Mouse (Mus musculus): ENCODE measurements at regions not wholly inside any gene's neighbourhood (a gene's known extent, or its start where the extent isn't known, plus 50 kb on each side); places are given as distances from the start of the nearest gene placed in this dataset.

DNA sequence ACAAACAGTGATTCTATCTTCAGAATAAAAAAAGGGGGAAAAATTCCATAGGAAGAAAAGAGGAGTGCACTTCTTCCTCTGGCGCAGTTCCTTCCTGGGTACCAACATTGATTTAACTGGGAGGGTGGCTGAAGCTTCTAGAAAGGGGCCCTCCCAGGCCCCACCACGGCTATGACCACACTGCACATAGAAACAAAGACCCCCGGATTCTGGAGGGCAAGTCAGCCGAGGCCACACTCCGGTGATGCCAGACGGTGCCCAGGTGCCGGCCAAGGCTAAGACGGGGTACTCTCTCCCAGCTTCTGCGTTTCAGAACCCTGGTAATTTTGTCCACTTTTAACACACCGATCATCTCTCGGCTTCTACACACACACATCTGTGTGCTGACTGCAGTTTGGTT lies 435.8 kb downstream of the Zfp536 start:
- no peak for DNase-seq (ENCODE audit: low spot score)
- H3K36me3 ChIP-seq, result no peaks in the 10 kb centered on the region
- H3K27ac ChIP-seq, result no peak overlapping the region
- 66% methylated on average over 11 of the region's 11 CpGs for WGBS
- H3K4me1 ChIP-seq, result peaks cover 21% of the 10 kb centered on the region
- no peaks in the 10 kb centered on the region for H3K9me3 ChIP-seq
- no peak overlapping the region; the same call in 1 of the 2 replicates for H3K4me3 ChIP-seq
- H3K27me3 ChIP-seq (ENCODE audit: insufficient read depth, poor library complexity, severe bottlenecking), result peaks cover 73% of the 10 kb centered on the region

- Histone ChIP-seq H3K4me3 (no peak overlapping the region), H3K4me1 (peaks cover 25% of the 10 kb centered on the region), H3K9me3 (no peaks in the 10 kb centered on the region), H3K36me3 (no peaks in the 10 kb centered on the region), H3K27me3 (ENCODE audit: insufficient read depth, poor library complexity, severe bottlenecking) (peaks cover 76% of the 10 kb centered on the region), H3K27ac (no peak overlapping the region)
- DNase-seq (ENCODE audit: low spot score), result no peak
- 38% methylated on average over 11 of the region's 11 CpGs for WGBS
Measured at GRCm38 (mm10) chr7:37338067-37338501, 435.4 kb downstream of the Zfp536 start.

DNA sequence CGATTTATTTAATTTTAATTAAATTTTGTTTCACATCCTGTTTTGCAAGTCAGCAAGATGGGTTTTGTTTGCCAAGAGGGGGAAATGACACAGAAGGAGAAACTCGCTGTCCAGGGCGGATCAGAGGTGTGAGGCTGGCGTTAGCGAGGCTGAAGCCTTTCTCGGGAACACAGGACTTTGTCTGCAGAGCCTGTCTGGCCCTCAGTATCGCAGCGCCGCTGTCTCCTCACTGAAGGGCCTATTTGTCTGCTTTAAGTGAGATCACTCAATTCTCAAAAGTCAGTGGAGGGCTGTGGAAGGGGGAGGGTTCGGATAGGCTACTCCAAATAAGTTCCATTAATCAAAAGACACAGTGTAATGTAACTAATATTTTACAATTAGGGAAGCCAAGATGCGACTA lies 430.8 kb downstream of the Zfp536 start:
- Histone ChIP-seq H3K36me3 (no peaks in the 10 kb centered on the region), H3K27me3 (ENCODE audit: insufficient read depth, poor library complexity, severe bottlenecking) (peaks cover 83% of the 10 kb centered on the region), H3K4me1 (peaks cover 20% of the 10 kb centered on the region), H3K9me3 (no peaks in the 10 kb centered on the region), H3K4me3 (peak overlapping the region; percentile 54), H3K27ac (peak overlapping the region; percentile 64; the same call in 1 of the 2 replicates)
- no peak for DNase-seq (ENCODE audit: low spot score)
- WGBS, result 18% methylated on average over 11 of the region's 11 CpGs

- no peaks in the 10 kb centered on the region for H3K9me3 ChIP-seq
- peak overlapping the region; percentile 54 for H3K4me3 ChIP-seq
- no peaks in the 10 kb centered on the region for H3K36me3 ChIP-seq
- peaks cover 83% of the 10 kb centered on the region for H3K27me3 ChIP-seq (ENCODE audit: insufficient read depth, poor library complexity, severe bottlenecking)
- 19% methylated on average over 23 of the region's 23 CpGs for WGBS
- H3K27ac ChIP-seq, result peak overlapping the region; percentile 64
- DNase-seq (ENCODE audit: low spot score), result no peak
- peaks cover 16% of the 10 kb centered on the region for H3K4me1 ChIP-seq
Measured at GRCm38 (mm10) chr7:37343021-37343593, 430.3 kb downstream of the Zfp536 start.

DNA sequence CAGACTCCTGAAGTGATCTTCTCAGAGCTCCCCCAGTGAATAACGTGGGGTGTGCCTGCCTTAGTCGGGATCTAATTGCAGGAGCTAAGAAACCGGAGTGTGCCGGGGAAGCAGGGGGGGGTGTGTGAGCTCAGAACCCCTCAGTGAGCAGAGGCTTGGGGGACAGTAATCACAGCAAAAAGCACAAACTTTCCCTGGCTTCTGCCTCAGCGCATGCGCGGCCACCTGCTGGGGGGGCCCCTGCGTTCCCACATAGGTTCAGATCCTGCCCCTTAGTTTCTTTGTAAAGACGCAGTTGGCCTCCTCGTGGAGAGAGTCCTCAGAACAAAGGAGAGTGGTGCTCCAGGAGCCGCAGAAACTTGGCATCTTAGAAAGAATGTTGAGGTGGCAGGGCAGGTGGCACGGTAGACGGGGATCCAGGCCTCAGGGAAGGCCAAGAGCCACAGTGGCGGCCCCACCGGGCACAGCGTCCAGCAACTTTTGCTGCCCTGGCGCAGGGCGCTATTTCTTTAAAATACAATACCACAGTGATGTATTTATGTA lies 429.7 kb downstream of the Zfp536 start:
- H3K4me1 ChIP-seq, result peaks cover 12% of the 10 kb centered on the region; the same call in 1 of the 2 replicates
- 42% methylated on average over 18 of the region's 18 CpGs for WGBS
- H3K4me3 ChIP-seq, result peak overlapping the region; percentile 54
- no peaks in the 10 kb centered on the region for H3K36me3 ChIP-seq
- H3K9me3 ChIP-seq, result no peaks in the 10 kb centered on the region
- peaks cover 83% of the 10 kb centered on the region for H3K27me3 ChIP-seq (ENCODE audit: insufficient read depth, poor library complexity, severe bottlenecking)
- no peak for DNase-seq (ENCODE audit: low spot score)
- no peak overlapping the region for H3K27ac ChIP-seq

DNA sequence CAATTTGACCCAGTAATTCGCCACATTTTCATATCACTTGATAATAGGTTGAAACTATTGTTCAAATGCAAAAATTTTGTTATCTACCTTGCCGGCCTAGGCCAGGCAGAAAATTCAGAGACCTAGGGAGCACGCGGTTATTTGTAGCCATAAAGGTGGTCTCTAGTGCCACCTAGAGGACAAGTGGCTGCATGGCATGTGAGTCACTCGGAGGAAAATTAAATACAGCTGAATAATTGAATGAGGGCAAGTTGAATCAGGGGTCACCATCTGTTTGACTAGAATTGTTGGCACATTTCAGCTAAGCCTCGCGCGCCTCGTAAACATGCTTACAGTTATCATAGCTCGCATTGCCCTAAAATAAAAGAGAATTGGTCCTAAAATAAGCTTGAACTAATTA lies 427.4 kb downstream of the Zfp536 start:
- no peak for DNase-seq (ENCODE audit: low spot score)
- Histone ChIP-seq H3K27me3 (ENCODE audit: insufficient read depth, poor library complexity, severe bottlenecking) (peaks cover 72% of the 10 kb centered on the region), H3K9me3 (no peaks in the 10 kb centered on the region), H3K27ac (no peak overlapping the region), H3K36me3 (no peaks in the 10 kb centered on the region), H3K4me3 (no peak overlapping the region), H3K4me1 (peaks cover 12% of the 10 kb centered on the region; the same call in 1 of the 2 replicates)
- WGBS, result 10% methylated on average over 10 of the region's 10 CpGs

DNA sequence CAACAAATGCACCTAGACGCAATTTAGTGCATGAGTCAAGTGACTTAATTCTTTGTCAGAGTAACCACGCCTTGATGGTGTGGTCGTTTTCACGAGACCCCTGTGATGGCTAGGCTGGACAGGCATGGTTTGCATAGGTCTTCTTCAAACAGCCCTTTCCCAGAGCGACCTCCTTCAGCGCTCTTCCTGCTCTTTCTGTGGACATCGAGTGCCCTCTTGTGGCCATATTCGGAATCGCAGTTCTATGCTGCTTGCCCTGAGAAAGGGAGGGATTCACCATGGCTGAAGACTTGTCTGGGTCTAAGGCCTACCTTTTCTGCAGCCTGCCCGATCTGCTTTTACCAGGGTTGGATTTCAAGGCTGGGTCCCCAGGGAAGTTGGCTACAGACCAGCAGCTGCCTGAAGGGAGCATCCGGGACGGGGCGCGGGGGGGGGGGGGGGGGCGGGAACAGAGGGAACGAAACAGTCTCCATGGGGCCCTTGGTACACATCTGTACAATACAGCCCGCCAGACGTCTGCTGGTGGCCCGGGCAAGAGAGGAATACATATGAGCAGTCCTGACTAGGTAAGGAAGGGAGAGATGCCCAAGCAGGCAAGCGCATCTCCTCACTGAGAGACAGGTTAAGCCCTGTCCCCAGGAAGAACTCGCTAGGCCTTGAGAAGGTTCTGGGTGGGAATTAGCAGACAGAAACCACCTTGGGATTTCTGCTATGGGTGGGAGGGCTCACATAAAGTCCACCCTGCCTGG lies 415.6 kb downstream of the Zfp536 start:
- Histone ChIP-seq H3K9me3 (no peaks in the 10 kb centered on the region), H3K4me3 (peak overlapping the region; percentile 34), H3K27me3 (ENCODE audit: insufficient read depth, poor library complexity, severe bottlenecking) (peaks cover 5% of the 10 kb centered on the region; the same call in 1 of the 2 replicates), H3K27ac (no peak overlapping the region), H3K4me1 (peaks cover 15% of the 10 kb centered on the region), H3K36me3 (no peaks in the 10 kb centered on the region)
- 20% methylated on average over 17 of the region's 21 CpGs for WGBS
- DNase-seq (ENCODE audit: low spot score), result peak; percentile 89

GRCm38 (mm10) chr7:37358492-37358891 lies 414.9 kb downstream of the Zfp536 start:
- no peak for DNase-seq (ENCODE audit: low spot score)
- no peaks in the 10 kb centered on the region for H3K9me3 ChIP-seq
- WGBS, result 56% methylated on average over 4 of the region's 4 CpGs

GRCm38 (mm10) chr7:37359473-37359872 lies 414.0 kb downstream of the Zfp536 start:
- Histone ChIP-seq H3K36me3 (no peaks in the 10 kb centered on the region), H3K27ac (no peak overlapping the region), H3K4me1 (peaks cover 22% of the 10 kb centered on the region), H3K4me3 (no peak overlapping the region), H3K9me3 (no peaks in the 10 kb centered on the region), H3K27me3 (ENCODE audit: insufficient read depth, poor library complexity, severe bottlenecking) (peaks cover 5% of the 10 kb centered on the region; the same call in 1 of the 2 replicates)
- DNase-seq (ENCODE audit: low spot score), result no peak
- WGBS, result 79% methylated on average over 8 of the region's 8 CpGs

More at GRCm38 (mm10) chr7:37358492-37358891, 414.9 kb downstream of the Zfp536 start:
- H3K4me3 ChIP-seq, result no peak overlapping the region
- H3K27me3 ChIP-seq (ENCODE audit: insufficient read depth, poor library complexity, severe bottlenecking), result peaks cover 5% of the 10 kb centered on the region; the same call in 1 of the 2 replicates
- peaks cover 18% of the 10 kb centered on the region for H3K4me1 ChIP-seq
- no peak overlapping the region for H3K27ac ChIP-seq
- no peaks in the 10 kb centered on the region for H3K36me3 ChIP-seq

DNA sequence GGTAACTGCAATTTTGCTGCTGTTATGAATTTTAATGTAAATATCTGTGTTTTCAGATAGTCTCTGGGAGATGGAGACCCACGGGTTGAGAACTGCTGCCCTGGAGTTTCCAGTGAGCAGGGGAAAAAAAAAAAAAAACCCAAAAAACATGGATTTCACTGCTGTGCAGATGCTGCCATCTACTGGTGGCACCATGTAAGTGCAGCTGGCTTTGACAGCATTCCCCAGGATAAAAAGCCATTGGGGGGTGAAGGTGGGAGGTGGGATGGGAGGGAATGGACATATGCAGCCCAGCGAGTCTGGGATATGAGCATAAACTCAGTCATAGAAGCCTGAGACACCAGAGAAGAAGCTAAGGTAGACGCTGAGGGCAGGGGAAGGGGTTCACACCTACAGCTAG lies 413.3 kb downstream of the Zfp536 start:
- DNase-seq (ENCODE audit: low spot score), result no peak
- Histone ChIP-seq H3K36me3 (no peaks in the 10 kb centered on the region), H3K4me3 (no peak overlapping the region), H3K27me3 (ENCODE audit: insufficient read depth, poor library complexity, severe bottlenecking) (peaks cover 5% of the 10 kb centered on the region; the same call in 1 of the 2 replicates), H3K27ac (no peak overlapping the region), H3K4me1 (peaks cover 23% of the 10 kb centered on the region), H3K9me3 (no peaks in the 10 kb centered on the region)
- WGBS, result 12% methylated on average over 3 of the region's 3 CpGs

GRCm38 (mm10) chr7:37361802-37362441 lies 411.5 kb downstream of the Zfp536 start:
- H3K27me3 ChIP-seq (ENCODE audit: insufficient read depth, poor library complexity, severe bottlenecking), result no peaks in the 10 kb centered on the region; the same call in 1 of the 2 replicates
- peak overlapping the region; percentile 80 for H3K27ac ChIP-seq
- no peaks in the 10 kb centered on the region for H3K36me3 ChIP-seq
- peak overlapping the region; percentile 58 for H3K4me3 ChIP-seq
- WGBS, result 5% methylated on average over 16 of the region's 16 CpGs
- DNase-seq (ENCODE audit: low spot score), result no peak
- no peaks in the 10 kb centered on the region for H3K9me3 ChIP-seq
- H3K4me1 ChIP-seq, result peaks cover 23% of the 10 kb centered on the region

- Histone ChIP-seq H3K9me3 (no peaks in the 10 kb centered on the region), H3K27ac (peak overlapping the region; percentile 80), H3K36me3 (no peaks in the 10 kb centered on the region), H3K4me1 (peaks cover 22% of the 10 kb centered on the region), H3K4me3 (peak overlapping the region; percentile 58), H3K27me3 (ENCODE audit: insufficient read depth, poor library complexity, severe bottlenecking) (no peaks in the 10 kb centered on the region; the same call in 1 of the 2 replicates)
- WGBS, result 57% methylated on average over 8 of the region's 8 CpGs
- DNase-seq (ENCODE audit: low spot score), result no peak
Measured at GRCm38 (mm10) chr7:37362879-37363278, 410.6 kb downstream of the Zfp536 start.

Measured in heart, embryonic 10.5 days (tissue).